Mouse (Mus musculus) brain, embryonic 14.5 days (tissue): ENCODE results near the gene Klk10.

Experiments
- CTCF ChIP-seq: fragments of 200-500 bp; IDR thresholded peaks from 2 replicates; pipeline ENCODE4 v1.5.1; 2012; ENCODE audit warnings: inconsistent platforms, mild to moderate bottlenecking, moderate library complexity, borderline replicate concordance; ENCODE audit not compliant: insufficient read depth, insufficient read length; ENCODE audit errors: extremely low read depth
- POLR2A ChIP-seq: fragments of 200-500 bp; IDR thresholded peaks from 2 replicates; pipeline ENCODE4 v1.6.1; 2012; ENCODE audit warnings: mild to moderate bottlenecking, inconsistent platforms, borderline replicate concordance; ENCODE audit not compliant: poor library complexity, insufficient read depth, insufficient read length, severe bottlenecking; ENCODE audit errors: extremely low read depth

GRCm38 (mm10) chr7:43777423-43777822 is 3.4 kb upstream of the Klk10 start:
- TF ChIP-seq CTCF (no peak), POLR2A (no peak)
